Mouse (Mus musculus) lung, embryonic 15.5 days (tissue): Measurements from ENCODE around the gene Lpp. TPM values are rescaled to one million over a fixed set of nuclear protein-coding genes. Genes with fewer than 3 reads are reported as not detected.

Source experiments
- ATAC-seq: fragments of 200-750 bp; cut with Nextera tagmentation; 2 replicates; pipeline ENCODE4 v1.8.0; 2017; ENCODE audit warnings: moderate number of reproducible peaks, borderline replicate concordance; ENCODE audit not compliant: low FRiP score, low TSS enrichment; ENCODE audit errors: extremely low read depth
- H3K27ac ChIP-seq: fragments of 300-500 bp; sonication (generic); 2 replicates; pipeline ENCODE4 v1.5.1; 2015; ENCODE audit warnings: moderate library complexity, mild to moderate bottlenecking, inconsistent platforms
- H3K27me3 ChIP-seq: fragments of 300-500 bp; sonication (generic); 2 replicates; pipeline ENCODE4 v1.6.1; 2015; ENCODE audit warnings: inconsistent platforms
- H3K36me3 ChIP-seq: fragments of 300-500 bp; sonication (generic); 2 replicates; pipeline ENCODE4 v1.6.1; 2015; ENCODE audit warnings: inconsistent platforms
- H3K4me1 ChIP-seq: fragments of 300-500 bp; sonication (generic); 2 replicates; pipeline ENCODE4 v1.6.1; 2015; ENCODE audit warnings: inconsistent platforms
- H3K4me2 ChIP-seq: fragments of 300-500 bp; sonication (generic); 2 replicates; pipeline ENCODE4 v1.6.1; 2015; ENCODE audit warnings: inconsistent platforms, mild to moderate bottlenecking, moderate library complexity
- H3K4me3 ChIP-seq: fragments of 300-500 bp; sonication (generic); 2 replicates; pipeline ENCODE4 v1.5.1; 2015; ENCODE audit warnings: mild to moderate bottlenecking, inconsistent platforms
- H3K9ac ChIP-seq: fragments of 300-500 bp; sonication (generic); 2 replicates; pipeline ENCODE4 v1.6.1; 2015; ENCODE audit warnings: inconsistent platforms
- H3K9me3 ChIP-seq: fragments of 300-500 bp; sonication (generic); 2 replicates; pipeline ENCODE4 v1.6.1; 2016; ENCODE audit warnings: inconsistent platforms
- WGBS: fragments of 180-500 bp; shearing (Covaris S2); methylation state at CpG from one replicate; pipeline ENCODE4 v1.1.7; 2015; 5-methylcytosine and 5-hydroxymethylcytosine counted together
- polyA plus RNA-seq: library from polyadenylated mRNA; unstranded; fragments of >200 nt; fragmentation: Nextera tagmentation; extraction: Ambion mirVana; gene quantifications from 2 replicates; pipeline ENCODE4 v1.2.1, GENCODE M21; 2015

The Lpp gene
- polyA plus RNA-seq, 1 experiment from 2014 or later = 65.4 TPM

- ATAC-seq = no peak
- Histone ChIP-seq H3K36me3 (no peaks in the 10 kb centered on the region), H3K27ac (no peak overlapping the region), H3K27me3 (no peaks in the 10 kb centered on the region), H3K4me2 (no peak overlapping the region), H3K9ac (no peak overlapping the region), H3K4me1 (peaks cover 10% of the 10 kb centered on the region), H3K4me3 (no peak overlapping the region), H3K9me3 (no peaks in the 10 kb centered on the region)
- WGBS = 92% methylated on average over 3 of the region's 3 CpGs
Observed at GRCm38 (mm10) chr16:24881981-24882775, 488.9 kb downstream of the Lpp start.

- Histone ChIP-seq H3K4me2 (no peak overlapping the region), H3K9me3 (no peaks in the 10 kb centered on the region), H3K36me3 (no peaks in the 10 kb centered on the region), H3K9ac (no peak overlapping the region), H3K27me3 (no peaks in the 10 kb centered on the region), H3K4me3 (no peak overlapping the region), H3K4me1 (peaks cover 13% of the 10 kb centered on the region), H3K27ac (no peak overlapping the region)
- ATAC-seq = no peak
Observed at GRCm38 (mm10) chr16:24884017-24884416, 490.7 kb downstream of the Lpp start.

GRCm38 (mm10) chr16:24886346-24886745, 493.0 kb downstream of the Lpp start:
- Histone ChIP-seq H3K4me3 (no peak overlapping the region), H3K4me1 (peaks cover 13% of the 10 kb centered on the region), H3K27ac (no peak overlapping the region), H3K9me3 (no peaks in the 10 kb centered on the region), H3K36me3 (no peaks in the 10 kb centered on the region), H3K4me2 (no peak overlapping the region), H3K27me3 (no peaks in the 10 kb centered on the region), H3K9ac (no peak overlapping the region)
- WGBS = 36% methylated on average over 3 of the region's 3 CpGs
- ATAC-seq = no peak

DNA sequence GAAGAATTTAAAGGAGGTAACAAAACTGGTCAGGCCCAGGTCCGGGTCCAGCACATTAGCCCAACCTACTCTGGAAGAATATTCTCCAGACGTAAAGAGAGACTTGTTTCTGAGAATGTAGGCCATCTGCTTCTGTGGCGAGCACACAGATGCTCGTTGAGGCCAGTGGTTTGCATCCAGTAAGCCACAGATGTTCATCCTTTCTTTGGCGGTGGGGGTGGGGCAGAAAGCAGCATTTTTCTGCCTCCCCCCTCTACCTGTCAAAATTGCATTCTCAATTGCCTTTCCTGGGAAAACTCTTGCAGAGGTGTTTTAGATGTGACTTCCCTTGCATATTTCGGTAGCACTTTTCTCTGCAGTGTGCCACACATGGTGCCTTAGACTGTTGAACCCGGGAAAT, 493.6 kb downstream of the Lpp start:
- H3K9ac ChIP-seq = no peak overlapping the region
- H3K27ac ChIP-seq = no peak overlapping the region
- no peak for ATAC-seq
- H3K27me3 ChIP-seq = no peaks in the 10 kb centered on the region
- H3K9me3 ChIP-seq = no peaks in the 10 kb centered on the region
- WGBS = 44% methylated on average over 7 of the region's 7 CpGs
- H3K4me3 ChIP-seq = no peak overlapping the region
- H3K4me1 ChIP-seq = peaks cover 16% of the 10 kb centered on the region
- no peaks in the 10 kb centered on the region for H3K36me3 ChIP-seq
- no peak overlapping the region for H3K4me2 ChIP-seq

GRCm38 (mm10) chr16:24891453-24891852, 498.1 kb downstream of the Lpp start:
- Histone ChIP-seq H3K36me3 (peaks cover 4% of the 10 kb centered on the region; the same call in 1 of the 2 replicates), H3K4me2 (no peak overlapping the region), H3K27me3 (no peaks in the 10 kb centered on the region), H3K4me3 (no peak overlapping the region), H3K4me1 (peaks cover 19% of the 10 kb centered on the region), H3K9me3 (no peaks in the 10 kb centered on the region), H3K9ac (no peak overlapping the region), H3K27ac (0 out of 2 replicates have a peak overlapping the region, but pooled peaks have one; percentile 12)
- ATAC-seq = peak; percentile 57; the same call in 1 of the 2 replicates
- WGBS = 27% methylated on average over 6 of the region's 6 CpGs

DNA sequence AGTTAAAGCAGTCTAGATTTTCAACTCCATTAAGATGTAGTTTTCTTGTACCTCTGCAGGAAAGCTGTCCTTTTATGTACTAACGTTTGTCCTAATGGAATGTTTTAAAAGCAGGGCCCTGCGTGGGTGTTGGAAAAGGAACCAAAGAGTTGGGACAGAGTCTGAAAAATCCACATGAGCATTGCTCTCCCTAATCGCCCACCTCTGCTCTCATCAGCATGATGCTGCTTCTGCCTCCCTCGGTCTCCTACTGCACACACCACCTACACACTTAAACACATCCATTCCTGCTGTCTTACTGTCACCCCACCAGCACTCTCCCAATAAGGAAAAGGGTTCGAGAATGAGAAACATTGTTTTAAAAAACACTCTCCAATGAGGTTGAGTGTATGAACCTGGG, 501.9 kb downstream of the Lpp start:
- ATAC-seq = no peak
- no peak overlapping the region for H3K9ac ChIP-seq
- WGBS = 76% methylated on average over 5 of the region's 5 CpGs
- peaks cover 4% of the 10 kb centered on the region; the same call in 1 of the 2 replicates for H3K36me3 ChIP-seq
- no peaks in the 10 kb centered on the region for H3K9me3 ChIP-seq
- no peak overlapping the region for H3K4me2 ChIP-seq
- H3K27me3 ChIP-seq = no peaks in the 10 kb centered on the region
- no peak overlapping the region for H3K27ac ChIP-seq
- H3K4me1 ChIP-seq = peaks cover 30% of the 10 kb centered on the region
- H3K4me3 ChIP-seq = no peak overlapping the region

DNA sequence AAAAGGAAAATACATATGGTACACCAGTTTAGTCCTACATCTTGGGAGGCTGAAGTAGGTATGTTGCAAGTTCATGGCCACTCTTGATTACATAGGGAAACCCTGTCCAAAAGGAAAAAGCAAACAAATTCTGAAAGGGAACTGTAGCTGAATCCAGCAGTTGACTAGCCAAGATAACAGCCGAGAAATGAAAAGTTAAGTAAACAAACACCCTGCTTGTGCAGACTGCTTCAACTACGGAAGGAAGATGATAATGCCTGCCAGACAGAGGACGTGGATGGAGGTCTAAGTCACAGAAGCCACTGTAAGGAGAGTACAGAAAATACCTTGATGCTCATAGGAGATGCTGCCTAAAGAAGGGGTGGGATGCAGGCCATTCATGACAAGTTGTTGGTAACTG, 504.3 kb downstream of the Lpp start:
- Histone ChIP-seq H3K27me3 (no peaks in the 10 kb centered on the region), H3K4me3 (no peak overlapping the region), H3K4me2 (no peak overlapping the region), H3K27ac (0 out of 2 replicates have a peak overlapping the region, but pooled peaks have one; percentile 8), H3K36me3 (peaks cover 4% of the 10 kb centered on the region; the same call in 1 of the 2 replicates), H3K9me3 (no peaks in the 10 kb centered on the region), H3K9ac (no peak overlapping the region), H3K4me1 (peaks cover 47% of the 10 kb centered on the region)
- ATAC-seq = peak; percentile 66; the same call in 1 of the 2 replicates
- WGBS = 2% methylated on average over 3 of the region's 3 CpGs

DNA sequence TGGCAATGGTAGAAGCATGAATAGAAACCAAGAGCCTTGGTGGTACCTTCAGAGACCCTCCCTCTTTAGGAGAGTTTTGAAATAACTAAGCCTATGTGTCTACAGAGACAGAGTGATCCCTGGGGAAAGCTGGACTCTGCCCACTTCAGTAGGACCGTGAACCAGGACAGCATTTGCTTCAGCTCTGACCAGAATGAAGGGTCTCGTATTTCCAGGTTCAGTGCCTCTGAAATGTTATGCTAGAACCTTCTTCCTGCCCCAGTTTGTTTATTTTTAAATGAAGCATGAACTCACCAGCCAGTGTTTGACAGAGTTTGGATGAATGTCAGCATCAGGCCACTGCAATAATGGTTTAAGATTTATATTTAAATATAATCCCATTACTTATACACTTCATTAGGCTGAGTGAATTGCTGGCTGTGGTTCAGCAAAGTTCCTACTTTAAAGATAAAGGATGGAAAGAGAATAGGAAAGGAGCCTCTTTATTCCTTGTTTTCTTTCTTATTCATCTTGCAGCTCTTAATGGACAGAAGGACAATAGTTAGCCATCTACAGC, 507.0 kb downstream of the Lpp start:
- Histone ChIP-seq H3K27me3 (no peaks in the 10 kb centered on the region), H3K4me3 (no peak overlapping the region), H3K27ac (peak overlapping the region; percentile 18; the same call in 1 of the 2 replicates), H3K4me2 (no peak overlapping the region), H3K9ac (no peak overlapping the region), H3K4me1 (peaks cover 44% of the 10 kb centered on the region), H3K9me3 (no peaks in the 10 kb centered on the region), H3K36me3 (no peaks in the 10 kb centered on the region; the same call in 1 of the 2 replicates)
- ATAC-seq = peak; percentile 30; the same call in 1 of the 2 replicates
- 30% methylated on average over 2 of the region's 2 CpGs for WGBS

DNA sequence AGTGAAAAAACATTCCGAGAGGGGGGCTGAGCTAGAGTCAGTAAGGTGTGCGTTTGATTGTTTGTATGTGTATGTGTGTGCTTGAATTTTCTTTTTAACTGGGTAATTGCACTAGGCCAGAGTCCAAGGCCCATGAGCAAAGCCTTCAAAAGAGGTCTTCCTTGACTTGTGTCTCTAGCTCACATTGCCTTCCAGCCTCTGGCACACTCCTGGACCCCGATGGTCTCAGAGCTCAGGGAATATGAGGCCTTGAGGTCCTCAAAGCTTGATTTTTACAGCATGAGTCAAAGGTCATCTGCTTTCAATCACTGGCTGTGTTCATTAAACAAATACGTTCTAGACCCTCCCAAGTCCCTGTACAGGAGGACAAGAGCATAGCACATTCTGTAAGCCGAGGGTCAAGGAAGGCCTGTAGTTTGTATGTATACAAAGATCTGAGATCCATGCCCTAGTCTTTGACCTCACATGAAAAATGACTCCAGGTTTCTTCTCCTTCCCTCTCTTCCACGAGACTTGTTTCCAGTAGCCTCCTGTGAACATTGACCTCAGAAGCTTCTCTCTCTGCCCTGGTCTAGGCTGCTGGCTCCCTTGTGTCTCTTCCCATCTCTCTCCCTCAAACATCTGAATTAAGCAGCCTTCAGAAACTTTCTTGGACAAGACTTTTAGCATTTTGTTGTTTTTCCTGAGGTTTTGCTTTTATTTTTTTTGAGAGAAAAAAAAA, 508.0 kb downstream of the Lpp start:
- Histone ChIP-seq H3K4me3 (no peak overlapping the region), H3K9ac (no peak overlapping the region), H3K4me1 (peaks cover 44% of the 10 kb centered on the region), H3K9me3 (no peaks in the 10 kb centered on the region), H3K36me3 (no peaks in the 10 kb centered on the region), H3K4me2 (no peak overlapping the region), H3K27me3 (no peaks in the 10 kb centered on the region), H3K27ac (no peak overlapping the region)
- ATAC-seq = no peak
- WGBS = 37% methylated on average over 6 of the region's 6 CpGs

- Histone ChIP-seq H3K4me3 (no peak overlapping the region), H3K4me1 (peaks cover 44% of the 10 kb centered on the region), H3K27ac (0 out of 2 replicates have a peak overlapping the region, but pooled peaks have one; percentile 3), H3K9me3 (no peaks in the 10 kb centered on the region), H3K4me2 (no peak overlapping the region), H3K27me3 (no peaks in the 10 kb centered on the region), H3K36me3 (no peaks in the 10 kb centered on the region), H3K9ac (no peak overlapping the region)
- no peak for ATAC-seq
- WGBS = 63% methylated on average over 1 of the region's 1 CpGs
Observed at GRCm38 (mm10) chr16:24902111-24902510, 508.8 kb downstream of the Lpp start.

DNA sequence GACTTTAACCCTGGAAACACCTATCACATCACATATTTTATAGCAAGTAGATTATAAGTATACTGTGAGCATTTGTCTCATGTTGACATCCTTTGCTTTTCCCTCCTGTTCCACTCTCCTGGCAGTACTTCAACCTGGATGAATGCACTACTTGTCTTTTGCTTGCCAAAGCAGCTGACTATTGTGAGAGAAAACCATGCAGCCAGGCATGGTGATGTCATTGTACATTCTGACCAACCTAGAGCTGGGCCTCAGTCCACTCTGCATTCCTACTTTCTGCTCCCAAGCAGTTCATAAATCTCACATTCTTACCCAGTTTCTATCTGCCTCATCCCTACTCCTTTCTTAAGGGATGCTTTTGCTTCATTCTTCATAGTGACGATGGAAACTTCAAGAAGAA, 515.6 kb downstream of the Lpp start:
- 73% methylated on average over 1 of the region's 1 CpGs for WGBS
- no peak overlapping the region; the same call in 1 of the 2 replicates for H3K27ac ChIP-seq
- H3K9me3 ChIP-seq = no peaks in the 10 kb centered on the region
- H3K9ac ChIP-seq = no peak overlapping the region
- H3K27me3 ChIP-seq = no peaks in the 10 kb centered on the region
- H3K4me2 ChIP-seq = no peak overlapping the region
- H3K36me3 ChIP-seq = no peaks in the 10 kb centered on the region
- ATAC-seq = no peak
- H3K4me1 ChIP-seq = peaks cover 20% of the 10 kb centered on the region
- H3K4me3 ChIP-seq = no peak overlapping the region

GRCm38 (mm10) chr16:24910321-24910720, 517.0 kb downstream of the Lpp start:
- 69% methylated on average over 6 of the region's 6 CpGs for WGBS

More at GRCm38 (mm10) chr16:24910321-24910720, 517.0 kb downstream of the Lpp start:
- Histone ChIP-seq H3K9ac (no peak overlapping the region), H3K36me3 (no peaks in the 10 kb centered on the region), H3K4me1 (peaks cover 30% of the 10 kb centered on the region), H3K4me2 (no peak overlapping the region), H3K9me3 (no peaks in the 10 kb centered on the region), H3K27me3 (no peaks in the 10 kb centered on the region), H3K27ac (no peak overlapping the region), H3K4me3 (no peak overlapping the region)
- no peak for ATAC-seq
